ENCODE assay signal across 8 mouse cellular contexts in genomic region chr6:97250966-97251365, GRCm38 (mm10). TPM values are rescaled to one million over a fixed set of nuclear protein-coding genes. Genes with fewer than 3 reads are reported as not detected.
A peak's percentile ranks its signal among the peaks of the same experiment; 100 is the strongest.
DNase-seq lines count a peak whose midpoint lies in the region.

No protein-coding gene starts in this region.

- DNase-seq in ovary, adult 18-20 months (ENCODE audit: low spot score): peak; percentile 19
- DNase-seq in ovary, postnatal 10 days (ENCODE audit: low spot score): no peak
- peak; percentile 42 to 86 for DNase-seq in adrenal gland, adult (ENCODE audit: inconsistent age in 2 of 2, low spot score in 1 of 2)
- DNase-seq in embryo, embryonic 9.5 days (ENCODE audit: extremely low spot score): peak; percentile 32
- DNase-seq in heart, postnatal 10 days: peak; percentile 80 to 83
- DNase-seq in left cerebral cortex, adult 8-10 months (ENCODE audit: low spot score in 2 of 2): peak; percentile 8 to 15
- peak; percentile 43 to 54 for DNase-seq in natural killer cell, adult 2 months (ENCODE audit: low spot score in 2 of 2)
- DNase-seq in thymus, postnatal 36 days: peak; percentile 42 to 52

- intact Hi-C loops in heart, postnatal 10 days (cut with DNase I): loop anchor here (1.0 to 2.0 kb wide), 4 partner anchors 26 to 489 kb away; no protein-coding TSS in a partner anchor

RNA-seq across cellular contexts. Expression of gene Lmod3, which starts 1.6 kb away (rescaled TPM):
- total RNA-seq in heart, postnatal 10 days (2021): 10 to 100 TPM; 45.8 to 66.3 TPM
- total RNA-seq in left cerebral cortex, adult 8-10 months (2022): under 1 TPM in 2 of 4 experiments, not detected in 2; 0.27 to 0.33 TPM

RNA-seq across cellular contexts. Expression of gene Arl6ip5, which starts 40.5 kb away (rescaled TPM):
- 100 to 1,000 TPM in 1 of 2 experiments, 10 to 100 TPM in 1; 98.4 to 107 TPM for total RNA-seq in heart, postnatal 10 days (2021)
- total RNA-seq in left cerebral cortex, adult 8-10 months (2022): 100 to 1,000 TPM; 185 to 195 (median 192) TPM

RNA-seq across cellular contexts. Expression of gene Uba3, which starts 45.5 kb away (rescaled TPM):
- total RNA-seq in heart, postnatal 10 days (2021): 10 to 100 TPM; 74.8 to 75.1 TPM
- total RNA-seq in left cerebral cortex, adult 8-10 months (2022): 10 to 100 TPM; 69.9 to 73.9 (median 72.3) TPM

Comparison
In these comparisons a context has a peak if more than half of its experiments do, and no peak if none do; other contexts are left out.
1. RNA of gene Lmod3, which starts 1.6 kb away (total RNA-seq): 45.8 to 66.3 TPM in heart, postnatal 10 days; 0.27 to 0.33 TPM in left cerebral cortex, adult 8-10 months; every median in the first group is over 10 times any median in the second.